Mouse (Mus musculus): ENCODE measurements at regions not wholly inside any gene's neighbourhood (a gene's known extent, or its start where the extent isn't known, plus 50 kb on each side); places are given as distances from the start of the nearest gene placed in this dataset.

DNA sequence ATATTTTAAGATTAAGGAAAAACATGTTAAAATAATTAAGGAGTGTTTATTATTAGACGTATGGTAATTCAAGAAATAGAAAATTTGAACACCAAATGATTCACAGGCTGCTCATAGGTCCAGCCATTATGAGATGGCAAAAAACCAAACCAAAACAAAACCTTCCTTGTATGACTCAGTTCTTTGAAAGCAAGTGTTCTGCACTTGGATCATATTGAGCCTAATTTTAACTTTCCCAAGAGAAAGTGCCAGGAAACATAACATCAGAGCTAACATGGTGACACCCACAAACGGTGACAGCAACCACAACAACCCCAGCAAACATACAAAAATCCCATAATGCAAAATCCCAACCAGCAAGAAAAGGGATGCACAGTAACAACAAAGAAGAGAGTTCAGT is 313.7 kb downstream of the Arl4a start:
- DNase-seq = no peak
- Histone ChIP-seq H3K27me3 (ENCODE audit: control insufficient read depth, insufficient read depth, low read length) (no peaks in the 10 kb centered on the region), H3K27ac (ENCODE audit: control insufficient read depth, insufficient read depth, low read length) (no peak overlapping the region), H3K4me1 (replicated peaks; ENCODE audit: control insufficient read depth, insufficient read depth, low read length) (no peaks in the 10 kb centered on the region), H3K4me3 (ENCODE audit: control insufficient read depth, insufficient read depth, low read length) (no peak overlapping the region), H3K36me3 (ENCODE audit: control insufficient read depth, insufficient read depth, low read length) (no peaks in the 10 kb centered on the region)
- 89% methylated on average over 2 of the region's 2 CpGs for WGBS
- TF ChIP-seq POLR2A (IDR thresholded peaks at IDR 0.05; ENCODE audit: control insufficient read depth, extremely low read depth, insufficient read depth, low read length, poor library complexity) = no peak
- no peak for TF ChIP-seq CTCF (IDR thresholded peaks at IDR 0.05; ENCODE audit: borderline replicate concordance, control insufficient read depth, extremely low read depth, insufficient read depth, low read length, poor library complexity)

DNA sequence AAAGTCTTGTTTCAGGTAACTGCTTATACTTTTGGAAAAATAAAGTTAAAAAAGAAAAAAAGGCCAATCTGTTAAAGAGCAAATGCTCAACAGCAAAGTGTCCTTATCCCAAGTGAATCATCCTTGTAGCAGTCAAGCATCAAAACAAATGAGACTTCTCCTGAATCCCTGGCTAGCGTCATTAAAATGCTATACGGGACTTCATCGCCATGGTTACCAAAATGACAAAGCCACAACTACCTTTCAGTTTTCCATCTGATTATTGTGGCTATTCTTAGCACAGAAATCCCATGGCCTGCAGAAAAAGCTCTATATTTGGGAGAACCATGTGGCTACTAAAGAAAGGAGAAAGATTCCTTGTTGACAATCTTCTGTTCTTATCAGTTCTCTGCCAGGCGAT is 322.7 kb downstream of the Arl4a start:
- no peak overlapping the region for H3K27ac ChIP-seq (ENCODE audit: control insufficient read depth, insufficient read depth, low read length)
- no peak overlapping the region for H3K4me3 ChIP-seq (ENCODE audit: control insufficient read depth, insufficient read depth, low read length)
- whole genome bisulfite sequencing = 80% methylated on average over 4 of the region's 4 CpGs
- H3K36me3 ChIP-seq (ENCODE audit: control insufficient read depth, insufficient read depth, low read length) = no peaks in the 10 kb centered on the region
- TF ChIP-seq POLR2A (IDR thresholded peaks at IDR 0.05; ENCODE audit: control insufficient read depth, extremely low read depth, insufficient read depth, low read length, poor library complexity) (no peak), CTCF (IDR thresholded peaks at IDR 0.05; ENCODE audit: borderline replicate concordance, control insufficient read depth, extremely low read depth, insufficient read depth, low read length, poor library complexity) (no peak)
- H3K4me1 ChIP-seq (replicated peaks; ENCODE audit: control insufficient read depth, insufficient read depth, low read length) = no peaks in the 10 kb centered on the region
- H3K27me3 ChIP-seq (ENCODE audit: control insufficient read depth, insufficient read depth, low read length) = no peaks in the 10 kb centered on the region
- no peak for DNase-seq

DNA sequence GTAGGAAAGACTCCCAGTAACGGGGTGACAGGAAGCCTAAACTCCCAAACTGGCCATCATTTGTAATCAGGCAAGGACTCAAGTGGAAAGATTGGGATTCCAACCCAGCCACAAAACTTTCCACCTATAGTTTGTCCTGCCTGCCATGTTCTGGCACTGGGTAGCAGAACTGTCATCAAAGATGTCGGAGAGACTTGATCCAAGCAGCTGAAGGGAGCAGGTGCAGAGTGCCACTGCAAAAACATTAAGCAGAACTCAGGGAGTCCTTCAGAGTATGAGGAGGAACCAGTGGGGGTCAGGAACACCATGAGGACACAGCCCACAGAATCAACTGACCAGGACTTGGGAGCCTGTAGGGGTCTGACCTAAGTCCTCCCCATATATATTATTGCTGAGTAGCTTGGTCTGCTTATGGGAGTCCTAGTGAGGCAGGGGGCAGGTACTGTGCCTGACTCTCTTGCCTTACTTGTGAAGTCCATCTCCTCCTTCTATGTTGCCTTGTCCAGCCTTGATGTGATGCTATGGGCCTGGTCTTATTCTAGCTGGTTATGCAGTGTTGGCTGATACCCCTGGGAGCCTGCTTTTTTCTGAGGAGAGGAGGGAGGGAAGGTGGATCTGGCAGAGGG is 323.5 kb downstream of the Arl4a start:
- Histone ChIP-seq H3K27ac (ENCODE audit: control insufficient read depth, insufficient read depth, low read length) (no peak overlapping the region), H3K27me3 (ENCODE audit: control insufficient read depth, insufficient read depth, low read length) (no peaks in the 10 kb centered on the region), H3K4me1 (replicated peaks; ENCODE audit: control insufficient read depth, insufficient read depth, low read length) (no peaks in the 10 kb centered on the region), H3K4me3 (ENCODE audit: control insufficient read depth, insufficient read depth, low read length) (no peak overlapping the region), H3K36me3 (ENCODE audit: control insufficient read depth, insufficient read depth, low read length) (no peaks in the 10 kb centered on the region)
- WGBS = 94% methylated on average over 2 of the region's 2 CpGs
- DNase-seq = no peak
- TF ChIP-seq CTCF (IDR thresholded peaks at IDR 0.05; ENCODE audit: borderline replicate concordance, control insufficient read depth, extremely low read depth, insufficient read depth, low read length, poor library complexity) = no peak
- TF ChIP-seq POLR2A (IDR thresholded peaks at IDR 0.05; ENCODE audit: control insufficient read depth, extremely low read depth, insufficient read depth, low read length, poor library complexity) = no peak

DNA sequence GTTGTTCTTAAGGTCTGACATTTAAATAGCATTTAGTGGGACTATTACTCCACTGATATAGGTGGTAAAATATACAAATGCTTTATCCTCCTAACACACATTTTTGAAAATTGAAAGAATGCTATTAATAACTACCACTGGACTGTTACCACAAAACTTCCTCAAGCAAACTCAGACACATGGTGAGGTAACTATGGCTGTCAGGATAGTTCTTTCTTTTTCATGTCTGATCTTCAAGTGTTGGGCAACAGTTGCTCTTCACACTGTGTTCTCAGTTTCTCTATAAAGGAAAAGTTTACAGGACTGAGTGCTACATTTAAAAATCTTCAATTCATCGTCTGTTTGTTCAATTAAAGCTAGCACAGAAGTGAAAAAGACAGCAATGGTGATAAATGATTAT is 326.0 kb downstream of the Arl4a start:
- TF ChIP-seq CTCF (IDR thresholded peaks at IDR 0.05; ENCODE audit: borderline replicate concordance, control insufficient read depth, extremely low read depth, insufficient read depth, low read length, poor library complexity) (no peak), POLR2A (IDR thresholded peaks at IDR 0.05; ENCODE audit: control insufficient read depth, extremely low read depth, insufficient read depth, low read length, poor library complexity) (no peak)
- no peak for DNase-seq
- no peak overlapping the region for H3K27ac ChIP-seq (ENCODE audit: control insufficient read depth, insufficient read depth, low read length)
- H3K4me1 ChIP-seq (replicated peaks; ENCODE audit: control insufficient read depth, insufficient read depth, low read length) = no peaks in the 10 kb centered on the region
- no peaks in the 10 kb centered on the region for H3K36me3 ChIP-seq (ENCODE audit: control insufficient read depth, insufficient read depth, low read length)
- no peaks in the 10 kb centered on the region for H3K27me3 ChIP-seq (ENCODE audit: control insufficient read depth, insufficient read depth, low read length)
- 91% methylated on average over 1 of the region's 1 CpGs for WGBS
- H3K4me3 ChIP-seq (ENCODE audit: control insufficient read depth, insufficient read depth, low read length) = no peak overlapping the region

DNA sequence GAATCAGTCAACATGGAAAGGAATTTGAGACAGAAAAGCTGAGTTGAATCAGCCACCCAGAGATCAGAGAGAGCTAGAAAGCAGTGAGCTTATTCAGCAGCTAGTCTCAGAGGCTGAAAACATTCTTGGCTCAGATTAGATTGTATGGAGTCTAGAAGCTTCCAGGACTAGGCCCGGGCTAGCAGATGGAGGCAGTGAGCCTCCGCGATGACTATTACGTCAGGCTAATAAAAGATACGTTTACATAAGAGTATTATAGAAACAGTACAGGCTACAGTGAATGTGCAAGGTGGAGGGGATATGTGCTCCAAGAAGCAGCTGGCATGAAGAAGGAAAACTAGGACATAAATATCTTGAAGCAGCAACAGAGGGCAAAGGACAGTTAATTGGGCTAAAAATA is 328.0 kb downstream of the Arl4a start:
- H3K4me1 ChIP-seq (replicated peaks; ENCODE audit: control insufficient read depth, insufficient read depth, low read length) = no peaks in the 10 kb centered on the region
- no peaks in the 10 kb centered on the region for H3K36me3 ChIP-seq (ENCODE audit: control insufficient read depth, insufficient read depth, low read length)
- WGBS = 94% methylated on average over 5 of the region's 5 CpGs
- no peak overlapping the region for H3K27ac ChIP-seq (ENCODE audit: control insufficient read depth, insufficient read depth, low read length)
- no peak overlapping the region for H3K4me3 ChIP-seq (ENCODE audit: control insufficient read depth, insufficient read depth, low read length)
- no peaks in the 10 kb centered on the region for H3K27me3 ChIP-seq (ENCODE audit: control insufficient read depth, insufficient read depth, low read length)
- TF ChIP-seq CTCF (IDR thresholded peaks at IDR 0.05; ENCODE audit: borderline replicate concordance, control insufficient read depth, extremely low read depth, insufficient read depth, low read length, poor library complexity) (no peak), POLR2A (IDR thresholded peaks at IDR 0.05; ENCODE audit: control insufficient read depth, extremely low read depth, insufficient read depth, low read length, poor library complexity) (no peak)
- DNase-seq = no peak

DNA sequence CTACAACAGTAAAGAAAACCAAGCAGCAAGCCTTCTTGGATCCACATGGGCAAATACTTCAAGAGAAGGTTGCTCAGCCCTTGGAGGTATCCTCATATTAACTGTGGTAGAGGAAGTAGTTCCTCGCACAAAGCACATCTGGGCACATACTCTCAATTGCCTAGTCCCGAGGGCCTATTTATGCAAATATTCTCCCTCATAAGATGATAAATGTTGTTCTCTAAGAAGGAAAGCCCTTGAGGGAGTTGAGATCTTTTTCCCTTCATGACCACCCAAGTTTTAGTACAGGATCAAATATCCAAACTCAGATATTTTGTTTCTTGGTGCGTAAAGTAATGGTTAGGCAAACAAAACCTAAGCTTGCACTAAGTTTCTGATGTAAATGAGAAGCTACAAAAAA is 340.6 kb downstream of the Arl4a start:
- TF ChIP-seq CTCF (IDR thresholded peaks at IDR 0.05; ENCODE audit: borderline replicate concordance, control insufficient read depth, extremely low read depth, insufficient read depth, low read length, poor library complexity) (no peak), POLR2A (IDR thresholded peaks at IDR 0.05; ENCODE audit: control insufficient read depth, extremely low read depth, insufficient read depth, low read length, poor library complexity) (no peak)
- 86% methylated on average over 3 of the region's 3 CpGs for WGBS
- Histone ChIP-seq H3K4me3 (ENCODE audit: control insufficient read depth, insufficient read depth, low read length) (no peak overlapping the region), H3K36me3 (ENCODE audit: control insufficient read depth, insufficient read depth, low read length) (no peaks in the 10 kb centered on the region), H3K27ac (ENCODE audit: control insufficient read depth, insufficient read depth, low read length) (no peak overlapping the region), H3K4me1 (replicated peaks; ENCODE audit: control insufficient read depth, insufficient read depth, low read length) (no peaks in the 10 kb centered on the region), H3K27me3 (ENCODE audit: control insufficient read depth, insufficient read depth, low read length) (no peaks in the 10 kb centered on the region)
- DNase-seq = no peak

DNA sequence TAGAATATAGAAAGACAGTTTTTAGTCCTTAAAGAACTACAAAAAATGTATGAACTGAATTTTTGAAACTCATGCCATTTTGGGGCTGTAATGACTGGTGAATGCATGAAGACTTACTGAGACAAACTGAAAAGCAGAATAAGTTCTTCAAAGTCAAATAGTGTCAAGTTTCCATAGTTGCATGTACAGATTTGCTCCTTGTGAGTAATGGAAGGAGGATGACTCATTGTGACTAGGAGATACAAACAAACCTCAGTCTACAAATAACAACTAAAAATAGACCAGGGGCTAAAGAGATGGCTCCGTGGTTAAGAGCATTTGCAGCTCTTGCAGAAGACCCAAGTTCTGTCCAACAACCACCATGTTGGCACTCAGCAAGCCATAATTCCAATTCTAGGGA is 342.5 kb downstream of the Arl4a start:
- DNase-seq = no peak
- H3K27ac ChIP-seq (ENCODE audit: control insufficient read depth, insufficient read depth, low read length) = no peak overlapping the region
- no peaks in the 10 kb centered on the region for H3K27me3 ChIP-seq (ENCODE audit: control insufficient read depth, insufficient read depth, low read length)
- no peak overlapping the region for H3K4me3 ChIP-seq (ENCODE audit: control insufficient read depth, insufficient read depth, low read length)
- H3K4me1 ChIP-seq (replicated peaks; ENCODE audit: control insufficient read depth, insufficient read depth, low read length) = no peaks in the 10 kb centered on the region
- no peak for TF ChIP-seq CTCF (IDR thresholded peaks at IDR 0.05; ENCODE audit: borderline replicate concordance, control insufficient read depth, extremely low read depth, insufficient read depth, low read length, poor library complexity)
- no peaks in the 10 kb centered on the region for H3K36me3 ChIP-seq (ENCODE audit: control insufficient read depth, insufficient read depth, low read length)
- WGBS = 74% methylated on average over 1 of the region's 1 CpGs

All from thymus, adult 2 months (tissue).